Mouse (Mus musculus) subcutaneous adipose tissue, adult 2 months (tissue): Measurements from ENCODE around the gene Slc35b1. TPM values are rescaled to one million over a fixed set of nuclear protein-coding genes. Genes with fewer than 3 reads are reported as not detected.

ENCODE experiments used
- polyA plus RNA-seq: library from polyadenylated mRNA; depleted of rRNA; stranded (reverse); fragments of >200 nt; gene quantifications from 2 replicates; pipeline ENCODE4 v1.2.3, GENCODE M21; 2012; ENCODE audit warnings: low replicate concordance; rRNA removed

The Slc35b1 gene
- polyA plus RNA-seq, result 84.1 and 112 TPM in 2 replicates

DNA sequence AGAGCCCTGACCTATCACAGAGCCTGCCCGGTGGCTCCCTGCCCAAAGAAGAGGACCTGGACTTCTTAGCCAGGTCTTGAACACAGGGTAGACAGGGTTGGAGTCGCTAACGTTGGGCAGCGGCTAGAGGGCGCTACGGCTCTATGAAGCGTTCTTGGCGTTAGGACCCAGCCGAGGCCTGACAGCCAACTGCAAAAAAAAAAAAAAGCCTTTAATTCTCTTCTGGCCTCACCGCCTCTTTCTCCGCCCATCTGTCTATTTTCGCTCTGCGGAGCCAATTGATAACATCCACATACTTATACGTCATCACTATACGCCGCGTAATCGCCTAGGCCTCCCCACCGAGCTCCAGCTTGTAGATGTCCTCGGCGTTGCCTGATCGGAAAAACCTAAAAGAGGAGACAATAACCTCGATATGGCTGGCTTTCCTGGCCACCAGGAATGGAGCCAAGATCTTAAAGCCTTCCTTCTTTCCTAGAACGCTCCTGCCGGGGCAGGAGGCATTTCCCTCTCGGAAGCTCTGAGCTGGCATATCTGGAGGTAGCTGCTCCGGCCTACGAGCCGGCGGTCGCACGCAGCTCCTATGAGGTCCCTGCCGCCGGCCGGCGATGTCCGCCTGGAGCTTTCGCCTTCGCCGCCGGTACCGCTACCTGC, at the start of gene Slc35b1:
Gene Slc35b1 (plus strand): TSS at position 374 of the 654 bp plus-strand sequence.

DNA sequence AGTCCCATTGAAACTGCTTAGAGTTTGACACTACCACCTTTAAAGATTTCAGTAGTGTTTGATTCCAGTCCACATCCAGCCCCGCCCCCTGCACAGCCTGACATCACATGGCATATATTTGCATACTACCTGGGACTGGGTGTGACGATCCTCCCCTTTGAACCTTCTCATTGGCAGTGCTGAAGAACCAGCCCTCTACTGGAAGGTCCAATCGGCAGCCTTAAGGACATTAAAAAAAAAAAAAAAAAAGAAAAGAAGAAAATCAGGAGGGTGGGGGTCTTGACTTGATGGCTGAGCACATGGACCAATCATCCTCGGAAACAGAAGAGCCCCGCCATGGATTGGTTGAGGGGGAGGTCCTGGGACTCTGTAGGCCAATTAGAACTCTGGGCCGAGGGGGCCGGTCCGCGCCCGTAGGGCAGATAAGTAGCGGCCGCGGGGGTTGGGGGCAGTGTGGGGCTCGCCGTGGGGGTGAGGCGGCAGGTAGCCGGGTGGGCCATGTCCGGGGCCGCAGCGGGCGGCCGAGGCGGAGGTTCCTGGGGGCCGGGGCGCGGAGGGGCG, 47.8 kb upstream of the Slc35b1 start, which contains the start of gene Fam117a:
Gene Fam117a (plus strand): TSS at position 451 of the 561 bp plus-strand sequence.

DNA sequence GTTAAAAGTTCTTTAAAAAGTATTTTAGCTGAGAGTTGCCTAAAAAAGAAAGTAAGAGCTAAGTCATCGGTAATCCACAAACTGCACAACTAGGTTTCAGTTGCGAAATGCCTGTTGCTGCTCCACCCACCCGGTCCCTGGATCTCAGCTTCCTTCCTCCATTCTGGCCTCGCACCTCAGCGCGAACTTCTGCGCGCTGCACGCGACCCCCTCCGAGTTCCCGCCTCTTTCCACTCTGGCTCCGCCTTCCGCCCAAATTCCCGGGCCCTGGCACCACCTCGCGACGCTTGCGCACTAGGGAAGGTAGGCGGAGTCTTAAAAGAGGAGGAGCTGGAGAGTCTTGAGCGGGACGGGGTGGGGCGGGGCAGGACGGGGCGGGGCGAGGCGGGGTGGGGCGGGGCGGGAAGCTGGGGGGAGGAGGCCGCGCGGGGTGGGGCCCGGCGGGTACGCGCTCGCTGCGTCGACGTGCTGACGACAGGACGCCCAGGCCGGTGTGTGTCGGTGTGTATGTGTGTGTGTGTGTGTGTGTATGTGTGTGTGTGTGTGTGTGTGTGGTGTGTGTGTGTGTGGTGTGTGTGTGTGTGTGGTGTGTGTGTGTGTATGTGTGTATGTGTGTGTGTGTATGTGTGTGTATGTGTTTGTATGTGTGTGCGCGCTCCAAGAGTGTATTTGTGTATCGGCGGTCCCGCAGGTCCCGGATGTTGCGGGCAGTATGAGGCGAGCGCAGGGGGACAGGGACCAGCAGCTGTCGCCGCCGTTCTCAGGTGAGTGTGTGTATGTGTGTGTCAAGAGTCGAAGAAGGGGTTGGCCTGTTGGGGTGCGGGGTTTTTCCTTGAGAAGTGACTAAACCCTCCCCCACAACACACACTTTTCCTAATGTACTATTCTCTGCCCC, 29.4 kb downstream of the Slc35b1 start, which contains the start of gene Spop:
Gene Spop (plus strand): TSS at position 440 of the 895 bp plus-strand sequence.

Other genes with a start within 250 kb of the Slc35b1 start
- gene Dlx4, start 238.4 kb upstream of the Slc35b1 start, polyA plus RNA-seq, result 0.27 and 0.43 TPM in 2 replicates
- 0.14 TPM in 1 of 2 replicates, not detected in the other for gene Tac4, start 123.2 kb upstream of the Slc35b1 start, polyA plus RNA-seq
- 38.0 and 44.5 TPM in 2 replicates for gene Kat7, start 74.4 kb upstream of the Slc35b1 start, polyA plus RNA-seq
- gene Fam117a, start 47.7 kb upstream of the Slc35b1 start, polyA plus RNA-seq, result 29.5 and 47.0 TPM in 2 replicates
- gene Spop, start 29.4 kb downstream of the Slc35b1 start, polyA plus RNA-seq, result 43.6 and 54.7 TPM in 2 replicates
- 0.80 and 3.9 TPM in 2 replicates for gene Nxph3, start 129.9 kb downstream of the Slc35b1 start, polyA plus RNA-seq
- 3.3 and 174 TPM in 2 replicates for gene Ngfr, start 203.0 kb downstream of the Slc35b1 start, polyA plus RNA-seq